Mouse (Mus musculus) MEL (cell line): ENCODE measurements around the gene Pml. TPM values are rescaled to one million over a fixed set of nuclear protein-coding genes. Genes with fewer than 3 reads are reported as not detected.
A peak's percentile ranks its signal among the peaks of the same experiment; 100 is the strongest.

Experiments
- DNase-seq: peaks from one replicate; pipeline ENCODE4 v3.0.0; 2011; ENCODE audit warnings: low read depth, low spot score
- H3K27ac ChIP-seq: 2 replicates; pipeline ENCODE4 v1.5.1; 2012; ENCODE audit warnings: low read depth, mild to moderate bottlenecking, control low read depth, low read length, moderate library complexity; ENCODE audit not compliant: control insufficient read depth
- H3K27me3 ChIP-seq, 2 experiments: fragments of 150-350 bp in 1 of 2; sonication (generic) in 1 of 2; 2 replicates each; pipeline ENCODE4 v1.6.1; 2012; ENCODE audit warnings: low read length in 2 of 2, mild to moderate bottlenecking in 2 of 2, improper control_type of control experiment in 1 of 2, moderate library complexity in 1 of 2; ENCODE audit not compliant: insufficient read depth in 2 of 2, control insufficient read depth in 1 of 2
- H3K36me3 ChIP-seq, 2 experiments: 2 replicates each; pipeline ENCODE4 v1.6.1; 2012 to 2014; ENCODE audit warnings: low read length in 2 of 2, improper control_type of control experiment in 1 of 2, inconsistent platforms in 1 of 2, mild to moderate bottlenecking in 1 of 2; ENCODE audit not compliant: insufficient read depth in 2 of 2, control insufficient read depth in 1 of 2
- H3K4me1 ChIP-seq, 2 experiments: fragments of 150-350 bp in 1 of 2; sonication (generic) in 1 of 2; 2 replicates each; pipeline ENCODE4 v1.6.1; 2012; ENCODE audit warnings: low read length in 2 of 2, improper control_type of control experiment in 1 of 2, mild to moderate bottlenecking in 1 of 2; ENCODE audit not compliant: insufficient read depth in 2 of 2, control insufficient read depth in 1 of 2
- H3K4me3 ChIP-seq, 2 experiments: fragments of 150-350 bp in 1 of 2; sonication (generic) in 1 of 2; 2 replicates each; pipeline ENCODE4 v1.5.1; 2012; ENCODE audit warnings: low read depth in 2 of 2, low read length in 2 of 2, mild to moderate bottlenecking in 2 of 2, moderate library complexity in 2 of 2, control low read depth in 1 of 2, improper control_type of control experiment in 1 of 2; ENCODE audit not compliant: control insufficient read depth in 1 of 2, insufficient read depth in 1 of 2
- H3K79me2 ChIP-seq: 2 replicates; pipeline ENCODE4 v1.6.1; 2012; ENCODE audit warnings: mild to moderate bottlenecking, low read length, moderate library complexity; ENCODE audit not compliant: control insufficient read depth, poor library complexity, insufficient read depth
- H3K9ac ChIP-seq: 2 replicates; pipeline ENCODE4 v1.6.1; 2012; ENCODE audit warnings: low read depth, mild to moderate bottlenecking, control low read depth, low read length, moderate library complexity; ENCODE audit not compliant: control insufficient read depth, poor library complexity, severe bottlenecking
- H3K9me3 ChIP-seq: fragments of 150-350 bp; sonication (generic); replicated peaks from 2 replicates; pipeline ENCODE4 v1.6.1; 2012; ENCODE audit warnings: mild to moderate bottlenecking, low read length, improper control_type of control experiment, moderate library complexity; ENCODE audit not compliant: insufficient read depth
- CHD1 ChIP-seq: IDR thresholded peaks from 2 replicates; pipeline ENCODE4 v1.6.1; 2012; ENCODE audit warnings: low read depth, mild to moderate bottlenecking, inconsistent platforms, low read length, improper control_type of control experiment
- EP300 ChIP-seq, 2 experiments: IDR thresholded peaks; 2 replicates each; pipeline ENCODE4 v1.6.1; 2011; ENCODE audit warnings: improper control_type of control experiment in 2 of 2, low read length in 2 of 2, low read depth in 1 of 2, mild to moderate bottlenecking in 1 of 2
- ETS1 ChIP-seq: IDR thresholded peaks from 2 replicates; pipeline ENCODE4 v1.6.1; 2012; ENCODE audit warnings: low read depth, mild to moderate bottlenecking, inconsistent platforms, low read length, improper control_type of control experiment, moderate library complexity
- GATA1 ChIP-seq: IDR thresholded peaks from 2 replicates; pipeline ENCODE4 v1.6.1; 2011; ENCODE audit warnings: low read depth, low read length, improper control_type of control experiment
- KAT2A ChIP-seq: conservative IDR thresholded peaks from 2 replicates; pipeline ENCODE4 v1.6.1; 2012; ENCODE audit warnings: low read depth, low read length, improper control_type of control experiment, inconsistent platforms
- MAFK ChIP-seq: IDR thresholded peaks from 2 replicates; pipeline ENCODE4 v1.6.1; 2011; ENCODE audit warnings: low read depth, mild to moderate bottlenecking, low read length, improper control_type of control experiment, borderline replicate concordance
- MAZ ChIP-seq: IDR thresholded peaks from 2 replicates; pipeline ENCODE4 v1.6.1; 2012; ENCODE audit warnings: low read depth, mild to moderate bottlenecking, inconsistent platforms, low read length, improper control_type of control experiment
- MEF2A ChIP-seq: IDR thresholded peaks from 2 replicates; pipeline ENCODE4 v1.6.1; 2014; ENCODE audit warnings: low read depth, mild to moderate bottlenecking, inconsistent platforms, low read length, improper control_type of control experiment; ENCODE audit not compliant: poor library complexity, insufficient replicate concordance, severe bottlenecking; ENCODE audit errors: extremely low read depth
- POLR2AphosphoS2 ChIP-seq: IDR thresholded peaks from 2 replicates; pipeline ENCODE4 v1.6.1; 2011; ENCODE audit warnings: low read length, improper control_type of control experiment
- POLR2AphosphoS5 ChIP-seq: IDR thresholded peaks from 2 replicates; pipeline ENCODE4 v1.6.1; 2012; ENCODE audit warnings: low read depth, borderline replicate concordance, mild to moderate bottlenecking, inconsistent platforms, low read length, moderate library complexity, mixed read lengths
- RAD21 ChIP-seq: IDR thresholded peaks from 2 replicates; pipeline ENCODE4 v1.6.1; 2011; ENCODE audit warnings: mild to moderate bottlenecking, low read depth, low read length, improper control_type of control experiment
- RCOR1 ChIP-seq: IDR thresholded peaks from 2 replicates; pipeline ENCODE4 v1.6.1; 2012; ENCODE audit warnings: low read depth, mild to moderate bottlenecking, inconsistent platforms, low read length, improper control_type of control experiment
- TCF12 ChIP-seq: IDR thresholded peaks from 2 replicates; pipeline ENCODE4 v1.6.1; 2014; ENCODE audit warnings: low read depth, mild to moderate bottlenecking, inconsistent platforms, low read length, improper control_type of control experiment, moderate library complexity
- ZC3H11A ChIP-seq: IDR thresholded peaks from 2 replicates; pipeline ENCODE4 v1.6.1; 2012; ENCODE audit warnings: low read depth, mild to moderate bottlenecking, inconsistent platforms, low read length, improper control_type of control experiment
- ZNF384 ChIP-seq: IDR thresholded peaks from 2 replicates; pipeline ENCODE4 v1.6.1; 2012; ENCODE audit warnings: low read depth, mild to moderate bottlenecking, inconsistent platforms, low read length, improper control_type of control experiment
- polyA plus RNA-seq, 2 experiments: library from polyadenylated mRNA; stranded (reverse) in 1 of 2; unstranded in 1 of 2; fragments of >175 nt in 1 of 2; fragments of >200 nt in 1 of 2; gene quantifications; 2 replicates each; pipeline versions ENCODE4 v1.2.1 to v1.2.4; 2012; ENCODE audit warnings: low replicate concordance in 2 of 2, low read depth in 1 of 2; ENCODE audit not compliant: insufficient read length in 2 of 2, insufficient read depth in 1 of 2, missing spikeins in 1 of 2
- total RNA-seq: library from RNA; depleted of rRNA; stranded (reverse); fragments of 300-350 nt; gene quantifications from 2 replicates; pipeline ENCODE4 v1.2.3, GENCODE M21; 2012

Gene Pml
- total and polyA plus RNA-seq, 3 experiments, result 25.2 to 56.6 TPM; not detected in 1

- TF ChIP-seq POLR2AphosphoS5 (no peak), ZNF384 (peak; percentile 73)
- DNase-seq, result no peak
- Histone ChIP-seq H3K36me3 (peaks cover 0 to 21% of the 10 kb centered on the region in 2 experiments; a peak in 2 of 4 replicates), H3K9ac (no peak overlapping the region), H3K79me2 (no peaks in the 10 kb centered on the region), H3K4me1 (peaks cover 7 to 16% of the 10 kb centered on the region in 2 experiments), H3K9me3 (no peaks in the 10 kb centered on the region), H3K27me3 (no peaks in the 10 kb centered on the region; a peak in 1 of 4 replicates), H3K4me3 (no peak overlapping the region), H3K27ac (no peak overlapping the region)
Observed at GRCm38 (mm10) chr9:58278821-58279723, 29.5 kb upstream of the Pml start.

- no peaks in the 10 kb centered on the region for H3K9me3 ChIP-seq
- H3K4me3 ChIP-seq, result no peak overlapping the region
- H3K9ac ChIP-seq, result no peak overlapping the region
- no peaks in the 10 kb centered on the region for H3K79me2 ChIP-seq
- no peak for TF ChIP-seq POLR2AphosphoS5
- no peak for TF ChIP-seq MEF2A
- no peak for TF ChIP-seq CHD1
- no peak for TF ChIP-seq MAZ
- TF ChIP-seq ZC3H11A, result no peak
- no peak for TF ChIP-seq EP300 (IDR thresholded peaks at IDR 0.05; ENCODE audit: low read depth in 1 of 2, low read length in 2 of 2)
- no peak for TF ChIP-seq GATA1
- no peak for TF ChIP-seq KAT2A
- no peak for TF ChIP-seq RAD21
- H3K27ac ChIP-seq, result no peak overlapping the region
- DNase-seq, result no peak
- peaks cover 7 to 16% of the 10 kb centered on the region in 2 experiments for H3K4me1 ChIP-seq
- no peaks in the 10 kb centered on the region; a peak in 1 of 4 replicates for H3K27me3 ChIP-seq
- peaks cover 0 to 21% of the 10 kb centered on the region in 2 experiments; a peak in 2 of 4 replicates for H3K36me3 ChIP-seq
Observed at GRCm38 (mm10) chr9:58278313-58278712, 28.7 kb upstream of the Pml start.

GRCm38 (mm10) chr9:58276346-58276745, 26.8 kb upstream of the Pml start:
- TF ChIP-seq TCF12 (no peak), MAFK (no peak), RCOR1 (no peak), ETS1 (no peak), POLR2AphosphoS2 (no peak)
- DNase-seq, result no peak
- H3K9me3 ChIP-seq, result no peaks in the 10 kb centered on the region
- no peak overlapping the region for H3K27ac ChIP-seq
- peaks cover 7 to 16% of the 10 kb centered on the region in 2 experiments for H3K4me1 ChIP-seq
- H3K9ac ChIP-seq, result no peak overlapping the region
- peaks cover 0 to 14% of the 10 kb centered on the region in 2 experiments; a peak in 2 of 4 replicates for H3K36me3 ChIP-seq
- H3K27me3 ChIP-seq, result no peaks in the 10 kb centered on the region
- H3K79me2 ChIP-seq, result no peaks in the 10 kb centered on the region
- H3K4me3 ChIP-seq, result no peak overlapping the region
